Mouse (Mus musculus): ENCODE measurements around the gene Shpk. TPM values are rescaled to one million over a fixed set of nuclear protein-coding genes. Genes with fewer than 3 reads are reported as not detected.
A peak's percentile ranks its signal among the peaks of the same experiment; 100 is the strongest.

Gene Shpk
- total and polyA plus RNA-seq, 2 experiments from 2014 or later: 1.8 to 2.2 TPM

GRCm38 (mm10) chr11:73168576-73168975 is 30.7 kb upstream of the Shpk start:
- ATAC-seq (no peak), DNase-seq (no peak)
- 86% methylated on average over 6 of the region's 6 CpGs for WGBS
- H3K9ac ChIP-seq: no peak overlapping the region
- no peaks in the 10 kb centered on the region for H3K27me3 ChIP-seq (ENCODE audit: insufficient read depth, low read length)
- H3K4me1 ChIP-seq (ENCODE audit: insufficient read depth): no peaks in the 10 kb centered on the region
- no peak overlapping the region for H3K4me2 ChIP-seq (ENCODE audit: low read depth)
- H3K27ac ChIP-seq (ENCODE audit: low read depth, low read length): no peak overlapping the region
- H3K4me3 ChIP-seq (ENCODE audit: low read depth, low read length): no peak overlapping the region
- TF ChIP-seq CTCF (IDR thresholded peaks at IDR 0.05; ENCODE audit: low read depth): no peak
- peaks cover 11% of the 10 kb centered on the region; the same call in 1 of the 2 replicates for H3K36me3 ChIP-seq (ENCODE audit: insufficient read depth)
- no peaks in the 10 kb centered on the region for H3K9me3 ChIP-seq (ENCODE audit: low read length)

GRCm38 (mm10) chr11:73169231-73169630 is 30.0 kb upstream of the Shpk start:
- no peaks in the 10 kb centered on the region for H3K9me3 ChIP-seq (ENCODE audit: low read length)
- H3K27me3 ChIP-seq (ENCODE audit: insufficient read depth, low read length): no peaks in the 10 kb centered on the region
- ATAC-seq: peak; percentile 80
- H3K4me2 ChIP-seq (ENCODE audit: low read depth): no peak overlapping the region
- no peaks in the 10 kb centered on the region for H3K4me1 ChIP-seq (ENCODE audit: insufficient read depth)
- peak; percentile 77 for TF ChIP-seq CTCF (IDR thresholded peaks at IDR 0.05; ENCODE audit: low read depth)
- peak; percentile 49 for DNase-seq
- no peak overlapping the region for H3K9ac ChIP-seq
- H3K4me3 ChIP-seq (ENCODE audit: low read depth, low read length): no peak overlapping the region
- WGBS: 47% methylated on average over 4 of the region's 4 CpGs
- no peak overlapping the region for H3K27ac ChIP-seq (ENCODE audit: low read depth, low read length)
- peaks cover 17% of the 10 kb centered on the region; the same call in 1 of the 2 replicates for H3K36me3 ChIP-seq (ENCODE audit: insufficient read depth)

GRCm38 (mm10) chr11:73172186-73172585 is 27.1 kb upstream of the Shpk start:
- Histone ChIP-seq H3K27me3 (ENCODE audit: insufficient read depth, low read length) (no peaks in the 10 kb centered on the region), H3K9me3 (ENCODE audit: low read length) (no peaks in the 10 kb centered on the region), H3K4me1 (ENCODE audit: insufficient read depth) (peaks cover 10% of the 10 kb centered on the region), H3K9ac (no peak overlapping the region), H3K36me3 (ENCODE audit: insufficient read depth) (peaks cover 24% of the 10 kb centered on the region), H3K4me2 (ENCODE audit: low read depth) (no peak overlapping the region), H3K27ac (ENCODE audit: low read depth, low read length) (no peak overlapping the region), H3K4me3 (ENCODE audit: low read depth, low read length) (no peak overlapping the region)
- TF ChIP-seq CTCF (IDR thresholded peaks at IDR 0.05; ENCODE audit: low read depth): no peak
- ATAC-seq (no peak), DNase-seq (no peak)
- 56% methylated on average over 5 of the region's 5 CpGs for WGBS

GRCm38 (mm10) chr11:73175612-73176011 is 23.6 kb upstream of the Shpk start:
- no peaks in the 10 kb centered on the region for H3K27me3 ChIP-seq (ENCODE audit: insufficient read depth, low read length)

GRCm38 (mm10) chr11:73176186-73176585 is 23.1 kb upstream of the Shpk start:
- Histone ChIP-seq H3K4me2 (ENCODE audit: low read depth) (peak overlapping the region; percentile 62), H3K4me1 (ENCODE audit: insufficient read depth) (peaks cover 20% of the 10 kb centered on the region), H3K27ac (ENCODE audit: low read depth, low read length) (peak overlapping the region; percentile 84), H3K9me3 (ENCODE audit: low read length) (no peaks in the 10 kb centered on the region), H3K27me3 (ENCODE audit: insufficient read depth, low read length) (no peaks in the 10 kb centered on the region), H3K4me3 (ENCODE audit: low read depth, low read length) (peak overlapping the region; percentile 95), H3K36me3 (ENCODE audit: insufficient read depth) (peaks cover 23% of the 10 kb centered on the region), H3K9ac (peak overlapping the region; percentile 71)
- TF ChIP-seq CTCF (IDR thresholded peaks at IDR 0.05; ENCODE audit: low read depth): no peak
- WGBS: under 1% methylated on average over 15 of the region's 15 CpGs
- no peak for ATAC-seq
- DNase-seq: peak; percentile 15

More at GRCm38 (mm10) chr11:73175612-73176011, 23.6 kb upstream of the Shpk start:
- no peaks in the 10 kb centered on the region for H3K9me3 ChIP-seq (ENCODE audit: low read length)
- peaks cover 20% of the 10 kb centered on the region for H3K4me1 ChIP-seq (ENCODE audit: insufficient read depth)
- H3K36me3 ChIP-seq (ENCODE audit: insufficient read depth): peaks cover 24% of the 10 kb centered on the region
- peak overlapping the region; percentile 95 for H3K4me3 ChIP-seq (ENCODE audit: low read depth, low read length)
- DNase-seq: no peak
- TF ChIP-seq CTCF (IDR thresholded peaks at IDR 0.05; ENCODE audit: low read depth): no peak
- H3K4me2 ChIP-seq (ENCODE audit: low read depth): peak overlapping the region; percentile 62
- 52% methylated on average over 8 of the region's 8 CpGs for WGBS
- H3K27ac ChIP-seq (ENCODE audit: low read depth, low read length): no peak overlapping the region
- peak overlapping the region; percentile 71; the same call in 1 of the 2 replicates for H3K9ac ChIP-seq
- no peak for ATAC-seq

GRCm38 (mm10) chr11:73176608-73177508 is 22.4 kb upstream of the Shpk start, which contains the start of the genes Emc6 and Tax1bp3:
TSS of gene Emc6 (minus strand) at chr11:73177037.
TSS of gene Tax1bp3 (plus strand) at chr11:73177083.
- H3K27me3 ChIP-seq (ENCODE audit: insufficient read depth, low read length): no peaks in the 10 kb centered on the region
- H3K4me2 ChIP-seq (ENCODE audit: low read depth): peak within 1 kb of the TSS; percentile 67
- H3K9me3 ChIP-seq (ENCODE audit: low read length): no peaks in the 10 kb centered on the region
- peaks cover 19% of the 10 kb centered on the region for H3K36me3 ChIP-seq (ENCODE audit: insufficient read depth)
- peak within 1 kb of the TSS; percentile 71 for H3K9ac ChIP-seq
- H3K27ac ChIP-seq (ENCODE audit: low read depth, low read length): peak within 1 kb of the TSS; percentile 84
- DNase-seq (peak; percentile 98), ATAC-seq (peak; percentile 98)
- peak within 1 kb of the TSS; percentile 95 for H3K4me3 ChIP-seq (ENCODE audit: low read depth, low read length)
- H3K4me1 ChIP-seq (ENCODE audit: insufficient read depth): peaks cover 20% of the 10 kb centered on the region
- 1% methylated on average over 73 of the region's 81 CpGs for WGBS
- TF ChIP-seq CTCF (IDR thresholded peaks at IDR 0.05; ENCODE audit: low read depth): no peak

- ATAC-seq (peak; percentile 30), DNase-seq (peak; percentile 49)
- no peaks in the 10 kb centered on the region for H3K9me3 ChIP-seq (ENCODE audit: low read length)
- WGBS: 2% methylated on average over 28 of the region's 28 CpGs
- H3K36me3 ChIP-seq (ENCODE audit: insufficient read depth): peaks cover 19% of the 10 kb centered on the region
- TF ChIP-seq CTCF (IDR thresholded peaks at IDR 0.05; ENCODE audit: low read depth): no peak
- no peaks in the 10 kb centered on the region for H3K27me3 ChIP-seq (ENCODE audit: insufficient read depth, low read length)
- H3K9ac ChIP-seq: peak overlapping the region; percentile 71
- peak overlapping the region; percentile 42 for H3K27ac ChIP-seq (ENCODE audit: low read depth, low read length)
- H3K4me3 ChIP-seq (ENCODE audit: low read depth, low read length): peak overlapping the region; percentile 95
- H3K4me2 ChIP-seq (ENCODE audit: low read depth): peak overlapping the region; percentile 67
- peaks cover 20% of the 10 kb centered on the region for H3K4me1 ChIP-seq (ENCODE audit: insufficient read depth)
These were observed 21.8 kb upstream of the Shpk start for GRCm38 (mm10) chr11:73177509-73177875.

Data from forebrain, postnatal 0 days (tissue).